Mouse (Mus musculus) ES-Bruce4 (cell line): Measurements from ENCODE around the gene Ccdc162. TPM values are rescaled to one million over a fixed set of nuclear protein-coding genes. Genes with fewer than 3 reads are reported as not detected.

Experiments
- H3K27ac ChIP-seq: 2 replicates; pipeline ENCODE4 v1.5.1; 2012; ENCODE audit warnings: low read length, inconsistent platforms; ENCODE audit not compliant: insufficient read depth
- H3K27me3 ChIP-seq: 2 replicates; pipeline ENCODE4 v1.6.1; 2012; ENCODE audit warnings: mild to moderate bottlenecking, low read length, inconsistent platforms; ENCODE audit not compliant: control insufficient read depth, poor library complexity, insufficient read depth, severe bottlenecking
- H3K36me3 ChIP-seq: 2 replicates; pipeline ENCODE4 v1.6.1; 2012; ENCODE audit warnings: inconsistent platforms, mild to moderate bottlenecking, low read length, moderate library complexity; ENCODE audit not compliant: control insufficient read depth, poor library complexity, insufficient read depth, severe bottlenecking
- H3K4me1 ChIP-seq: one replicate; pipeline ENCODE4 v1.8.1; 2011; ENCODE audit warnings: low read length; ENCODE audit not compliant: control insufficient read depth, insufficient read depth
- H3K4me3 ChIP-seq: 2 replicates; pipeline ENCODE4 v1.5.1; 2011; ENCODE audit warnings: low read depth, mild to moderate bottlenecking, low read length
- H3K9ac ChIP-seq: 2 replicates; pipeline ENCODE4 v1.6.1; 2012; ENCODE audit warnings: low read depth, mild to moderate bottlenecking, inconsistent platforms; ENCODE audit not compliant: poor library complexity, severe bottlenecking
- H3K9me3 ChIP-seq: replicated peaks from 2 replicates; pipeline ENCODE4 v1.6.1; 2012; ENCODE audit warnings: mild to moderate bottlenecking, low read length, inconsistent platforms; ENCODE audit not compliant: control insufficient read depth, poor library complexity, insufficient read depth, severe bottlenecking
- CTCF ChIP-seq: IDR thresholded peaks from one replicate; pipeline ENCODE4 v1.8.1; 2011; ENCODE audit warnings: low read depth, low read length
- EP300 ChIP-seq: IDR thresholded peaks from 2 replicates; pipeline ENCODE4 v1.6.1; 2011; ENCODE audit warnings: low read depth, low read length; ENCODE audit not compliant: insufficient read depth
- POLR2A ChIP-seq: IDR thresholded peaks from one replicate; pipeline ENCODE4 v1.8.1; 2011; ENCODE audit warnings: low read length; ENCODE audit not compliant: insufficient read depth
- polyA plus RNA-seq: library from polyadenylated mRNA; stranded (reverse); fragments of >200 nt; gene quantifications from 2 replicates; pipeline ENCODE4 v1.2.4, GENCODE M21; 2011; ENCODE audit warnings: low read depth; ENCODE audit not compliant: missing spikeins, insufficient read depth, insufficient read length

Gene Ccdc162
- polyA plus RNA-seq, 1 experiment, result 3.5 TPM

GRCm38 (mm10) chr10:41544481-41545190, 171.8 kb downstream of the Ccdc162 start:
- TF ChIP-seq EP300 (no peak; the same call in 1 of the 2 replicates), CTCF (no peak), POLR2A (no peak)
- Histone ChIP-seq H3K27me3 (no peaks in the 10 kb centered on the region), H3K36me3 (no peaks in the 10 kb centered on the region), H3K4me3 (no peak overlapping the region), H3K9me3 (peaks cover 4% of the 10 kb centered on the region), H3K4me1 (no peaks in the 10 kb centered on the region), H3K27ac (peak overlapping the region; percentile 20; the same call in 1 of the 2 replicates), H3K9ac (no peak overlapping the region)

GRCm38 (mm10) chr10:41543844-41544243, 172.6 kb downstream of the Ccdc162 start:
- H3K9ac ChIP-seq, result no peak overlapping the region
- TF ChIP-seq POLR2A, result no peak
- no peak for TF ChIP-seq CTCF
- no peak for TF ChIP-seq EP300
- no peaks in the 10 kb centered on the region for H3K27me3 ChIP-seq
- H3K4me1 ChIP-seq, result no peaks in the 10 kb centered on the region
- no peak overlapping the region for H3K4me3 ChIP-seq
- H3K9me3 ChIP-seq, result no peaks in the 10 kb centered on the region; the same call in 1 of the 2 replicates
- H3K36me3 ChIP-seq, result peaks cover 2% of the 10 kb centered on the region; the same call in 1 of the 2 replicates
- H3K27ac ChIP-seq, result peak overlapping the region; percentile 20; the same call in 1 of the 2 replicates

- no peak for TF ChIP-seq EP300
- no peak for TF ChIP-seq CTCF
- no peak for TF ChIP-seq POLR2A
- Histone ChIP-seq H3K4me1 (no peaks in the 10 kb centered on the region), H3K36me3 (peaks cover 3% of the 10 kb centered on the region; the same call in 1 of the 2 replicates), H3K9me3 (no peaks in the 10 kb centered on the region), H3K27ac (no peak overlapping the region), H3K27me3 (no peaks in the 10 kb centered on the region), H3K9ac (no peak overlapping the region), H3K4me3 (no peak overlapping the region)
These were observed 173.0 kb downstream of the Ccdc162 start for GRCm38 (mm10) chr10:41543439-41543838.

- Histone ChIP-seq H3K4me1 (no peaks in the 10 kb centered on the region), H3K27ac (no peak overlapping the region), H3K27me3 (no peaks in the 10 kb centered on the region), H3K9me3 (no peaks in the 10 kb centered on the region), H3K9ac (no peak overlapping the region), H3K36me3 (peaks cover 3% of the 10 kb centered on the region; the same call in 1 of the 2 replicates), H3K4me3 (no peak overlapping the region)
- TF ChIP-seq EP300 (no peak), CTCF (no peak), POLR2A (no peak)
These were observed 174.4 kb downstream of the Ccdc162 start for GRCm38 (mm10) chr10:41542057-41542456.

- Histone ChIP-seq H3K27ac (no peak overlapping the region), H3K27me3 (no peaks in the 10 kb centered on the region), H3K9ac (no peak overlapping the region), H3K36me3 (peaks cover 15% of the 10 kb centered on the region), H3K4me3 (no peak overlapping the region), H3K9me3 (no peaks in the 10 kb centered on the region), H3K4me1 (no peaks in the 10 kb centered on the region)
- TF ChIP-seq POLR2A, result no peak
- TF ChIP-seq CTCF, result no peak
- TF ChIP-seq EP300, result no peak
These were observed 177.4 kb downstream of the Ccdc162 start for GRCm38 (mm10) chr10:41538986-41539385.

GRCm38 (mm10) chr10:41537983-41538330, 178.5 kb downstream of the Ccdc162 start:
- no peak for TF ChIP-seq CTCF
- TF ChIP-seq EP300, result no peak
- TF ChIP-seq POLR2A, result no peak
- no peaks in the 10 kb centered on the region for H3K9me3 ChIP-seq
- no peak overlapping the region for H3K9ac ChIP-seq
- H3K4me3 ChIP-seq, result no peak overlapping the region
- H3K36me3 ChIP-seq, result peaks cover 24% of the 10 kb centered on the region
- no peaks in the 10 kb centered on the region for H3K27me3 ChIP-seq
- H3K27ac ChIP-seq, result no peak overlapping the region
- no peaks in the 10 kb centered on the region for H3K4me1 ChIP-seq
